Mouse (Mus musculus) macrophage (primary cell): ENCODE measurements around the gene Cel. TPM values are rescaled to one million over a fixed set of nuclear protein-coding genes. Genes with fewer than 3 reads are reported as not detected.
A peak's percentile ranks its signal among the peaks of the same experiment; 100 is the strongest.
"Not testable (repeated sequence)": the region's sequence is repeated elsewhere in the genome, so short reads cannot be mapped to it uniquely, and the experiment has no call there.

Experiments
- H3K27ac ChIP-seq: fragments of 350-480 bp; formaldehyde crosslinking; 2 replicates; pipeline ENCODE4 v1.9.0; 2021
- H3K36me3 ChIP-seq: fragments of 350-480 bp; formaldehyde crosslinking; 2 replicates; pipeline ENCODE4 v1.9.0; 2021; ENCODE audit errors: inconsistent target
- H3K4me3 ChIP-seq: fragments of 350-480 bp; formaldehyde crosslinking; 2 replicates; pipeline ENCODE4 v1.9.0; 2021; ENCODE audit errors: inconsistent target
- H3K79me2 ChIP-seq: fragments of 350-480 bp; formaldehyde crosslinking; 2 replicates; pipeline ENCODE4 v1.9.0; 2021; ENCODE audit errors: inconsistent target
- WGBS: methylation state at CpG from one replicate; pipeline ENCODE4 v1.1.7; 2026; ENCODE audit warnings: inconsistent platforms; ENCODE audit not compliant: missing documents; 5-methylcytosine and 5-hydroxymethylcytosine counted together
- polyA plus RNA-seq: library from polyadenylated mRNA; stranded (reverse); fragments of 250-400 nt; gene quantifications from 3 replicates; pipeline ENCODE4 v1.2.4, GENCODE M21; 2018; ENCODE audit warnings: inconsistent platforms

Gene Cel
- polyA plus RNA-seq, 1 experiment from 2014 or later, result not detected

- Histone ChIP-seq H3K4me3 (peak within 1 kb of the TSS; percentile 31), H3K27ac (no peak within 1 kb of the TSS), H3K36me3 (no peaks in the 10 kb centered on the region), H3K79me2 (no peaks in the 10 kb centered on the region)
- 1% methylated on average over 67 of the region's 71 CpGs for WGBS
Observed at GRCm38 (mm10) chr2:28512798-28513401, 50.3 kb downstream of the Cel start, which contains the start of gene Ralgds. Ralgds (plus strand) TSS chr2:28513125.

GRCm38 (mm10) chr2:28511600-28511999 lies 51.6 kb downstream of the Cel start:
- not testable (repeated sequence) for H3K4me3 ChIP-seq, H3K27ac ChIP-seq, H3K36me3 ChIP-seq, H3K79me2 ChIP-seq
- 42% methylated on average over 5 of the region's 5 CpGs for WGBS

DNA sequence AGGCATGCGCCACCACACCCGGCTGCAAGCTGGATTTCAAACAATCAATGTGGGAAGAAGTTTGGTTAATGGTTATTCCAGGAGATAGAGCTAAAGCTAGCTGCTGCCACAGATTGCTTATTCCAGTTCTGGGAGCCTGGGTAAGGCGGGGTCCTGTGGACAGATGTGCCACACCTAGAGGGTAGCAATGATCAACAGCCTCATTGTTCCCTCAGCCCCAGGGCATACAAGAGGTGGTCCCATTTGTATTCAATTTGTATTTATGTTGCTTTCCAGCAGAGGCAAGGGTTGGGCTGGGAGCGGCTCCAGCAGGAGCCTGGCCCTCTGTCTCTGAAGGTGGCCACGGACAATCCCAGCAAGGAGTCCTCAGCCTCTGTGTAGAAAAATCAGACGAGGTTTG lies 56.9 kb downstream of the Cel start:
- WGBS, result 89% methylated on average over 6 of the region's 6 CpGs

DNA sequence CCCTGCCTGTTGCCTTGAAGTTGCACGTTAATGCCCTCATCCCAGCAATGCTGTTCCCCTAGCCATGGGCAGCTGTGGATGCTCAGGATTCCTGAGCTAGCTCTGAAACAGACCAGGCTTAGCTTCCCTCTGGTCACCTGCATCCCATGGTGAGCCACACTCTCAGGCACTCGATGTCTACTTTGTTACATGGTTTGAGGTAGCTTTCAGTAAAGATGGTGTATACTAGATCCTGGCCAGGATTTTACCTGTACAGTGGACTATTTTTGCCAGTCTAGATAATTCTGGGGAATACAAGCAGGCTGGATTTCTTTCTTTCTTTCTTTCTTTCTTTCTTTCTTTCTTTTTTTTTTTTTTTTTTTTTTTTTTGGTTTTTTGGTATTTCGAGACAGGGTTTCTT lies 57.4 kb downstream of the Cel start, which contains the start of gene Gm10134:
Gm10134 (plus strand) TSS at position 301 of the 400 bp plus-strand sequence.
- 82% methylated on average over 3 of the region's 3 CpGs for WGBS
- no peak within 1 kb of the TSS for H3K27ac ChIP-seq
- no peaks in the 10 kb centered on the region for H3K79me2 ChIP-seq
- no peaks in the 10 kb centered on the region for H3K36me3 ChIP-seq
- no peak within 1 kb of the TSS for H3K4me3 ChIP-seq

More for the DNA sequence above, 56.9 kb downstream of the Cel start:
- no peak overlapping the region for H3K4me3 ChIP-seq
- no peak overlapping the region for H3K27ac ChIP-seq
- no peaks in the 10 kb centered on the region for H3K79me2 ChIP-seq
- no peaks in the 10 kb centered on the region for H3K36me3 ChIP-seq

Other genes starting within 250 kb of the Cel start
- gene Ppp1r26, start 116.6 kb downstream of the Cel start, polyA plus RNA-seq, result 0.14 to 0.25 TPM (median 0.14 TPM) in 3 replicates
- gene 1700007K13Rik, start 97.1 kb downstream of the Cel start, polyA plus RNA-seq, result not detected in 3 replicates
- 21.3 to 32.9 TPM (median 31.3 TPM) in 3 replicates for gene Mrps2, start 95.3 kb downstream of the Cel start, polyA plus RNA-seq
- gene Gbgt1, start 66.5 kb downstream of the Cel start, polyA plus RNA-seq, result 5.3 to 10.9 TPM (median 10.7 TPM) in 3 replicates
- 4.6 to 7.7 TPM (median 6.7 TPM) in 3 replicates for gene Gm10134, start 57.3 kb downstream of the Cel start, polyA plus RNA-seq
- 13.9 to 47.0 TPM (median 37.1 TPM) in 3 replicates for gene Ralgds, start 50.3 kb downstream of the Cel start, polyA plus RNA-seq
- gene Gtf3c5, start 20.3 kb upstream of the Cel start, polyA plus RNA-seq, result 10.4 to 14.6 TPM (median 10.5 TPM) in 3 replicates
- 0.10 TPM in 1 of 3 replicates, not detected in the others for gene Gfi1b, start 58.6 kb upstream of the Cel start, polyA plus RNA-seq
- 11.4 to 16.4 TPM (median 15.1 TPM) in 3 replicates for gene Tsc1, start 77.8 kb upstream of the Cel start, polyA plus RNA-seq
- 11.7 to 25.3 TPM (median 13.8 TPM) in 3 replicates for gene Spaca9, start 136.3 kb upstream of the Cel start, polyA plus RNA-seq
- 5.3 to 14.5 TPM (median 9.7 TPM) in 3 replicates for gene Ak8, start 136.8 kb upstream of the Cel start, polyA plus RNA-seq